Mouse (Mus musculus) liver, embryonic 16.5 days (tissue): Measurements from ENCODE around the gene Opcml. TPM values are rescaled to one million over a fixed set of nuclear protein-coding genes. Genes with fewer than 3 reads are reported as not detected.

Source experiments
- ATAC-seq: fragments of 200-750 bp; cut with Nextera tagmentation; 2 replicates; pipeline ENCODE4 v1.8.0; 2017; ENCODE audit warnings: low read depth, mild to moderate bottlenecking, moderate number of reproducible peaks, moderate library complexity
- H3K27ac ChIP-seq: fragments of 300-500 bp; sonication (generic); 2 replicates; pipeline ENCODE4 v1.5.1; 2014; ENCODE audit warnings: mild to moderate bottlenecking, low read length
- H3K27me3 ChIP-seq: fragments of 300-500 bp; sonication (generic); 2 replicates; pipeline ENCODE4 v1.6.1; 2014; ENCODE audit warnings: low read depth, low read length, mixed read lengths; ENCODE audit not compliant: control insufficient read depth, insufficient read depth
- H3K36me3 ChIP-seq: fragments of 300-500 bp; sonication (generic); 2 replicates; pipeline ENCODE4 v1.6.1; 2014; ENCODE audit warnings: mild to moderate bottlenecking; ENCODE audit not compliant: control insufficient read depth, insufficient read depth
- H3K4me1 ChIP-seq: fragments of 300-500 bp; sonication (generic); 2 replicates; pipeline ENCODE4 v1.6.1; 2014; ENCODE audit warnings: low read depth, low read length, mixed read lengths; ENCODE audit not compliant: control insufficient read depth
- H3K4me2 ChIP-seq: fragments of 300-500 bp; sonication (generic); 2 replicates; pipeline ENCODE4 v1.6.1; 2014; ENCODE audit warnings: low read depth, low read length, mixed read lengths
- H3K4me3 ChIP-seq: fragments of 300-500 bp; sonication (generic); 2 replicates; pipeline ENCODE4 v1.5.1; 2014; ENCODE audit warnings: low read depth, mild to moderate bottlenecking, low read length
- H3K9ac ChIP-seq: fragments of 300-500 bp; sonication (generic); 2 replicates; pipeline ENCODE4 v1.6.1; 2014; ENCODE audit warnings: low read depth, low read length
- H3K9me3 ChIP-seq: fragments of 300-500 bp; sonication (generic); replicated peaks from 2 replicates; pipeline ENCODE4 v1.6.1; 2016; ENCODE audit warnings: low read length; ENCODE audit not compliant: control insufficient read depth
- WGBS: fragments of 180-500 bp; shearing (Covaris S2); extraction: QIAGEN DNeasy Blood & Tissue Kit; methylation state at CpG from one replicate; pipeline ENCODE4 v1.1.7; 2014; ENCODE audit not compliant: insufficient replicate concordance; 5-methylcytosine and 5-hydroxymethylcytosine counted together
- polyA plus RNA-seq: library from polyadenylated mRNA; unstranded; fragments of >200 nt; fragmentation: Nextera tagmentation; extraction: Ambion mirVana; gene quantifications from 2 replicates; pipeline ENCODE4 v1.2.1, GENCODE M21; 2015

Gene Opcml
- polyA plus RNA-seq, 1 experiment from 2014 or later, result 0.26 TPM

DNA sequence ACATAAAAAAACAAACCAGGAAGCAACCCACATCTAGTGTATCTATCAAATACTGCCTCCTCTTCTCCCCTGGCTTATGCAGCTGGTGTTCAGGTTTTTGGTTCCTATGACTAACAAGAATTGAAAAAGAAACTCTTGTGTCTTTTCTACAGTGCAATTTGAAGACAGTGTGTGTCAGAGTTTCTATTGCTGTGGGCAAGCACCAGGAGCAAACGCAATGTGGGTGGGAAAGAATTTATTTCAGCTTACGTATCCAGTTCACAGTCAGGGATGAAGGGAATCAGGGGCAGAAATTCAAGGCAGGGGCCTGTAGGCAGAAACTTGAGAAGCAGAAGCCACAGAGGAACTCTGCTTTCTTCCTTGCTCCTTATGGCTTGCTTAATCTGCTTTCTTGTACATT lies 869.4 kb downstream of the Opcml start:
- no peak overlapping the region for H3K27ac ChIP-seq
- H3K4me2 ChIP-seq, result no peak overlapping the region
- no peak overlapping the region for H3K4me3 ChIP-seq
- WGBS, result 57% methylated on average over 2 of the region's 2 CpGs
- H3K9me3 ChIP-seq, result no peaks in the 10 kb centered on the region
- no peaks in the 10 kb centered on the region for H3K27me3 ChIP-seq
- no peaks in the 10 kb centered on the region for H3K36me3 ChIP-seq
- no peak overlapping the region for H3K9ac ChIP-seq
- no peaks in the 10 kb centered on the region for H3K4me1 ChIP-seq
- no peak for ATAC-seq

DNA sequence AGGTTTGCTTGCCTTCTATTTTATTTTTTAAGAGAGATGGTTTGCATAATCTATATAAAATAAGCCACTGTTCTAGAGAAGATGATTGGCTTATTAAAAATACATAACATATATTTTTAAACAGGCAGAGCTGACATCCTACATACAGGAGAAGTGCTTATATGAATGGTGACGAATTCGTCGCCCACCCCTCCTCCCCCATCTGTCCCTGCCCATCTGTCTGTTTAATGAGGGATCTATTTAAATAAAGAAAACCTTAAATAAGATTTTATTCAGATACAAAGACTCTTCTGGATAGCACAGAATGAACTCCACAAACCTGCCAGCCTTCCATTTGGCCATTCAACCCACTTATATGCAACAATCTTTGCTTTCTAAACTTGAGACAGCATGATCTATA lies 872.3 kb downstream of the Opcml start:
- no peaks in the 10 kb centered on the region for H3K9me3 ChIP-seq
- H3K27me3 ChIP-seq, result no peaks in the 10 kb centered on the region
- ATAC-seq, result no peak
- no peak overlapping the region for H3K4me3 ChIP-seq
- no peak overlapping the region for H3K27ac ChIP-seq
- H3K4me1 ChIP-seq, result no peaks in the 10 kb centered on the region
- WGBS, result 64% methylated on average over 3 of the region's 3 CpGs
- H3K4me2 ChIP-seq, result no peak overlapping the region
- no peaks in the 10 kb centered on the region for H3K36me3 ChIP-seq
- no peak overlapping the region for H3K9ac ChIP-seq

DNA sequence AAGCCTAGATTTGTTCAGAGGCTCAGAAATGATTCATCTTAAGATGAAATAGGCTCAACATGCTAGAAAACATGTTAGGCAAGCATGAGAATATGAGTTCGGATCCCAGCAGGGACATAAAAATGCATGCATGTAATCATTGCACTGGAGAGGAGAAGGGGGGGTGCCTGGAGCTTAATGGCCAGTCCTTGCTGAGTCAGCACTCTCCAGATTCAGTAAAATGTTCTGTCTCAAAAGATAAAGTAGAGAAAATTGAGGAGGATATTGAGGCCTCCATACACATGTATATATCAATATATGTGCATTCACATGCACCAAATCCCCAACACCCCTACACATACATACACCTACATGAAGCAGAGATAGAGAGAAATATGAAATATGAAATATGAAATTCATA lies 889.7 kb downstream of the Opcml start:
- Histone ChIP-seq H3K27ac (no peak overlapping the region), H3K9me3 (no peaks in the 10 kb centered on the region), H3K4me3 (no peak overlapping the region), H3K9ac (no peak overlapping the region), H3K4me2 (no peak overlapping the region), H3K36me3 (no peaks in the 10 kb centered on the region), H3K27me3 (no peaks in the 10 kb centered on the region), H3K4me1 (no peaks in the 10 kb centered on the region)
- no peak for ATAC-seq
- WGBS, result 48% methylated on average over 1 of the region's 1 CpGs

DNA sequence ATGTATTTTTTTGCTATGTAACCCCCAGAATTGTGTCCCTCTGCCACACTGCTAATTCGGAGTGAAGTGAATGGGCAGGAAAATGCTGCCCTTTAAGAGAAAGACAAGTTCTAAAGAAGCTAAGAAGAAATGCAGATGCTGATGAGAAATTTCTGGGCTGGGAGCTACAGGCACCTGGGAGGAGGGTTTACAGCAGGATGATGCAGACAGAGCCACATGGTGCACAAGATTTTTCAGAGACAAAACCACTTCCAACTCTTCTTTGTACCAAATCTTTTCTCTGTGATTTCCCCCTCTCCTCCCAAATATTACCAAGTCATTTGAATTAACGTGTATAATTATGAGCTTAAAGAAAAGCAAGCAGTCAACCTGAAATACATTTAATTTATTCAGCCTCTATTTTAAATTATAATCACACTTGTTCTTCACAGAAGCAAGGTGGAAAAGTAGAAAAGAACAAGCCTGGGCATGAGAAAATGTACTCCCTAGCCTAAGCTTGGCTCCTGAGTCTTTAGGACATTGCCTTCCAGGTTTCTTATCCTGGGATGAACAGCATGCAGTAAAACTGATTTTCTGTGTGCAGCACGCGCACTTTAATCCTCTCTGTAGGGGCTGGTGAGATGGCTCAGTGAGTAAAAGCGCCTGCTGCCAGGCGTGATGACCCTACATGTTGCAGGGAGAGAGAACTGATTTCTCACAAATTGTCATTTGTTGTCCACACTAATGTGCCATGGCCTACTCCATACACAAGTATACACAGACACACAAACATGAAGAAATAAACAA lies 890.9 kb downstream of the Opcml start:
- H3K4me3 ChIP-seq, result no peak overlapping the region
- H3K4me2 ChIP-seq, result no peak overlapping the region
- H3K9me3 ChIP-seq, result no peaks in the 10 kb centered on the region
- no peak for ATAC-seq
- no peaks in the 10 kb centered on the region for H3K4me1 ChIP-seq
- no peaks in the 10 kb centered on the region for H3K27me3 ChIP-seq
- no peaks in the 10 kb centered on the region for H3K36me3 ChIP-seq
- 49% methylated on average over 6 of the region's 6 CpGs for WGBS
- H3K27ac ChIP-seq, result no peak overlapping the region
- no peak overlapping the region for H3K9ac ChIP-seq

DNA sequence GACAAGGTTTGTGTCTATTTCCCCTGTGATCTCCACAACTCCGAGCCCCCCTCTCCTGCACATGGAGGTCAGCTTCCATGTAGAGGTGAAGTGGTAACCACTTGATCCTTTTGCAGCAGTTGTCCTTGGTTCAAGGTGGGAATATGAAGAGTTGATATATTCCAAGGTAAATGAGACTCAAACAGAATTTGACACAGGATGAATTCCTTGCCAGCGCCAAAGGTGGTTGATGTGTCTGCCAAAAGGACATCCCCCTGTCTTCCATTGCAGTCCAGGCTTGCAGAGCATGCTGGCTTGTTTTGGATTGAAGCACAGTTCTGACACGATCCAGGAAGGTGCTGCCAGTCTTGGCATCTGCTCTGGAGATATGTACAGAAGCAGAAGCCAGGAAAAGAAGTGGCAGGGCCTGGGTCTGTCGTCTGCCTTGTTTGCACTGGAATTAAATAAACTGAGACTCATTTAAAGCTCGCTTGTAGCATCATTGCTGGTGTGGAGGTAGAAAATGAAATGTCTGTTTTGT lies 893.4 kb downstream of the Opcml start:
- Histone ChIP-seq H3K4me3 (no peak overlapping the region), H3K4me2 (no peak overlapping the region), H3K9ac (no peak overlapping the region), H3K9me3 (no peaks in the 10 kb centered on the region), H3K36me3 (no peaks in the 10 kb centered on the region), H3K4me1 (no peaks in the 10 kb centered on the region), H3K27me3 (no peaks in the 10 kb centered on the region), H3K27ac (no peak overlapping the region)
- ATAC-seq, result no peak
- 47% methylated on average over 5 of the region's 5 CpGs for WGBS

DNA sequence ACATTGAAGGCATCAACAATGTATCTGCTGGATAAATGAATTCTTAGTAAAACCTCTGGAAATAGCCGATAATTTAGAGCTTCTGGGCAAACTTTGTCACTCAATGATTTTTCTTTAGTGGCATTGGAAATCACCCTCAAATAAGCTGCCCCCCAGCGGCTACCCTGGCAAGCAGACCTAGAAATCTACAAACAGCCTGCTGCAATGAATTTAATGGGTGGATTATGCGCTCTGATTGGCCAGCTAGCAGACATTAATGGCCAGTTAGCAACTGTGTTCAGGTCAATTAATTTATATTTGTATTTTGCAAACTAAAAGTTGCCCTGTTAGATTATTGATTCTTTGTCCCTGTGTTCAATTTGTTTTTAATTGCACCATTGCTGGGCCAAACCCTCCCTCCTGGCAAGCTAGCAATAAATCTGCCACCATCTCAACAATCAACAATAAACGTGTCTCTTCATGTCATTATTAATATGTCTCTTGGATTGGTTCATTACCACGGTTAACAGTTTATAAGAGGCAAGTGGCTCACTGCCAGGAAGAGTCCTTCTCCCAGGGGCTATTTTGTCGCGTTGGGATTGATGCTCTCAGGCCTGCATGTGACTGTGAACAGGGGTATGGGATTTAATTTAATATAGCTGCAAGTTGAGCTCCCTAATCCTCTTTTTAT lies 896.5 kb downstream of the Opcml start:
- Histone ChIP-seq H3K4me2 (no peak overlapping the region), H3K9ac (no peak overlapping the region), H3K9me3 (no peaks in the 10 kb centered on the region), H3K4me1 (no peaks in the 10 kb centered on the region), H3K36me3 (no peaks in the 10 kb centered on the region), H3K27ac (no peak overlapping the region), H3K4me3 (no peak overlapping the region), H3K27me3 (no peaks in the 10 kb centered on the region)
- 58% methylated on average over 7 of the region's 7 CpGs for WGBS
- ATAC-seq, result no peak

DNA sequence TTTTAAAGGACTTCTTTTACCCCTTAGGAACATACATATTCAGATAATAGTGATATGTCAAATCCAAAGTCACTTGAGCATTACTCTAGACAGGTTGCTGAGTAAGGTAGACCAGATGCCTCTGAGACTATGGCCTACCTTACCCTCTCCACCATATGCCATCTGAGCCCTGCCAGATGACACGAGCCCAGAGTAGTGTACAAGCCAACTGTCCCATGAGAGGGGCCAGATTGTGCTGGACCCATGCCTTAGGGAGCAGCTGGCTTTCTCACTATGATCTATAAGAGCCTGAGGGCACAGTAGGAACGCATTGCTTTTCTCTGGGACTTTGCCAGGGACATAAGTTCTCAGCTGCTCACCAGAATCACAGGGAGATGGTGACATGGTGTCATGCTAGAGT lies 899.6 kb downstream of the Opcml start:
- Histone ChIP-seq H3K9ac (no peak overlapping the region), H3K36me3 (no peaks in the 10 kb centered on the region), H3K27ac (no peak overlapping the region), H3K9me3 (no peaks in the 10 kb centered on the region), H3K4me2 (no peak overlapping the region), H3K27me3 (no peaks in the 10 kb centered on the region), H3K4me3 (no peak overlapping the region), H3K4me1 (no peaks in the 10 kb centered on the region)
- WGBS, result 36% methylated on average over 2 of the region's 2 CpGs
- no peak for ATAC-seq

DNA sequence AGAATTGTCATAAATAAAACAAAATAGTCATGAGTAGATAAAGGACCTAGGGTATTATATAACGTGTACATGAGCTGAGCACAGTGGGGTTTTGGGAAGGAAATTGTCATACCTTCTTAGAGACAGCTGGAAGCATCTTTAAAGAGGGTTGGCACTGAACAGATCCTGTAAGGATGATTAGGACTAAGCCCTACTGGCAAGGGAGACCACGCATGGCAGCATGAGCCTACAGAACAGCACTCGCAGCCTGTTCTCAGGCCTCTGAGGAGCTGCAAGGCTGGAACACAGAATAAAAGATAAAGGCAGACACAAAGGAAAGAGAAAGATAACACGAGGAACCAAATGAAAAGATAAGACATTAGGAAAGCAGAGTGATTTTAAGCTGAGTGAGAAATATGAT lies 915.2 kb downstream of the Opcml start:
- 54% methylated on average over 4 of the region's 4 CpGs for WGBS
- H3K4me2 ChIP-seq, result no peak overlapping the region
- H3K4me1 ChIP-seq, result no peaks in the 10 kb centered on the region
- H3K27me3 ChIP-seq, result no peaks in the 10 kb centered on the region
- H3K9ac ChIP-seq, result no peak overlapping the region
- H3K27ac ChIP-seq, result no peak overlapping the region
- no peak for ATAC-seq
- no peaks in the 10 kb centered on the region for H3K9me3 ChIP-seq
- H3K4me3 ChIP-seq, result no peak overlapping the region
- H3K36me3 ChIP-seq, result no peaks in the 10 kb centered on the region

DNA sequence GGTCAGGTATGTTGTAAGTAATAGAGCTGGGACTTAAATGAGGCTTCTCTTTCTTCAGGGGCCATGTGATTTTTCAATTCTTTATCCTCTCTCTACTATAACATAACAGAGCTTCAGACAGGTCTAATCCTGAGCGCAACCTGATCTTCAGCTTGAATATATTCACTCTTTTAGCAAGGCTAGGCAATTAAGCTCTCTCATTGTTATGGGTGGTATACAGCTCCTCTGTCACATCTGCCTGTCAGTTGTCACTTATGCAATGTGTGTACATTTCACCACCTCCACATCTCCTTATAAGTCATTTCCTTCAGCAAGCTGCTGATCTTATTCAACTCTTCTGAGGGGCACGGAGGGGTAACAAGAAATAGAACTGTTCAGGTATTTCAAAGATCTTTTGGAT lies 924.0 kb downstream of the Opcml start:
- Histone ChIP-seq H3K4me1 (no peaks in the 10 kb centered on the region), H3K9ac (no peak overlapping the region), H3K4me3 (no peak overlapping the region), H3K27me3 (no peaks in the 10 kb centered on the region), H3K4me2 (no peak overlapping the region), H3K9me3 (no peaks in the 10 kb centered on the region), H3K27ac (no peak overlapping the region), H3K36me3 (no peaks in the 10 kb centered on the region)
- ATAC-seq, result no peak
- WGBS, result 54% methylated on average over 2 of the region's 2 CpGs
